Mouse (Mus musculus) intestine, postnatal 0 days (tissue): ENCODE measurements around the gene Klhdc8a. TPM values are rescaled to one million over a fixed set of nuclear protein-coding genes. Genes with fewer than 3 reads are reported as not detected.

Source experiments
- ATAC-seq: fragments of 200-750 bp; cut with Nextera tagmentation; 2 replicates; pipeline ENCODE4 v1.8.0; 2017; ENCODE audit warnings: mild to moderate bottlenecking, moderate TSS enrichment, moderate library complexity
- H3K27ac ChIP-seq: fragments of 300-500 bp; sonication (generic); 2 replicates; pipeline ENCODE4 v1.5.1; 2014; ENCODE audit warnings: mild to moderate bottlenecking, low read depth, low read length, moderate library complexity
- H3K27me3 ChIP-seq: fragments of 300-500 bp; sonication (generic); replicated peaks from 2 replicates; pipeline ENCODE4 v1.6.1; 2014; ENCODE audit warnings: low read length, mixed read lengths; ENCODE audit not compliant: control insufficient read depth, insufficient read depth
- H3K36me3 ChIP-seq: fragments of 300-500 bp; sonication (generic); 2 replicates; pipeline ENCODE4 v1.6.1; 2014; ENCODE audit warnings: mild to moderate bottlenecking, moderate library complexity; ENCODE audit not compliant: control insufficient read depth, insufficient read depth
- H3K4me1 ChIP-seq: fragments of 300-500 bp; sonication (generic); replicated peaks from 2 replicates; pipeline ENCODE4 v1.6.1; 2014; ENCODE audit warnings: antibody characterized with exemption, low read length, mixed read lengths; ENCODE audit not compliant: control insufficient read depth, insufficient read depth
- H3K4me2 ChIP-seq: fragments of 300-500 bp; sonication (generic); replicated peaks from 2 replicates; pipeline ENCODE4 v1.6.1; 2014; ENCODE audit warnings: low read depth, mild to moderate bottlenecking, moderate library complexity
- H3K4me3 ChIP-seq: fragments of 300-500 bp; sonication (generic); 2 replicates; pipeline ENCODE4 v1.5.1; 2014; ENCODE audit warnings: low read depth, low read length
- H3K9ac ChIP-seq: fragments of 300-500 bp; sonication (generic); 2 replicates; pipeline ENCODE4 v1.6.1; 2014; ENCODE audit warnings: mild to moderate bottlenecking, low read depth, low read length
- H3K9me3 ChIP-seq: fragments of 300-500 bp; sonication (generic); 2 replicates; pipeline ENCODE4 v1.6.1; 2016; ENCODE audit warnings: mixed run types; ENCODE audit not compliant: control insufficient read depth
- CTCF ChIP-seq: sonication (generic); IDR thresholded peaks from 2 replicates; pipeline ENCODE4 v1.5.1; 2016; ENCODE audit warnings: low read depth, mild to moderate bottlenecking, control low read depth, antibody characterized with exemption, moderate library complexity
- WGBS: fragments of 180-500 bp; shearing (Covaris S2); extraction: QIAGEN DNeasy Blood & Tissue Kit; methylation state at CpG from one replicate; pipeline ENCODE4 v1.1.7; 2014; 5-methylcytosine and 5-hydroxymethylcytosine counted together
- polyA plus RNA-seq: library from polyadenylated mRNA; unstranded; fragments of >200 nt; fragmentation: Nextera tagmentation; extraction: Ambion mirVana; gene quantifications from 2 replicates; pipeline ENCODE4 v1.2.1, GENCODE M21; 2015

Klhdc8a gene
- polyA plus RNA-seq, 1 experiment from 2014 or later = 0.51 TPM

DNA sequence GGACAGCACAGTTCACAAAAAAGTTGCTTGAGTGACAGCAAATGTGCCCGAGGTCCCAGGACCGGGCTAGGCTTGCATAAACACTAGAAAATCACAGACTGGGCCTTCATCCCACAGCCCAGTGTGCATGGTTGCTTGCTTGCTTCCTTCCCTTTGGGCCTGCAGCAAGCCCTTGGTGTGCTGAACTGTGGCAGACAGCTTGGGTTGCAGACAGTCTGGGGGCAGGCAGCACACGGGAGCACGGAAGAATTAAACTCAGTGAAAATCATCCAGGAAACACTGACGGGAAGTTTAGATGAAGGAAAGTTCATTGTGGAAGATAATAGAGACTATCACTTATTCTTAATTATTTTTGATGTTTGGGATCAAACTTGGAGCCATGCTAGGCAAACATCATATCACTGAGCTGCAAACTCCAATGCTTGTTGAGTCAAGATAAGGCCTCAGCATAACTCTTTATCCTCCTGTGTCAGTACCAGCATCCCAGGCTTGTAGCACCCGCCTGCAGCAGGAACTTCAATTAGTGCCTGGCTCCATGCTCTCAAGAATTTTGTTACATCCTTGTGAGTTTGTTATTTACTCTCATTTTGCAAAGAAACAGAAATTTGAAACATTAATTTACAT lies 35.9 kb downstream of the Klhdc8a start:
- Histone ChIP-seq H3K36me3 (peaks cover 29% of the 10 kb centered on the region), H3K4me1 (peaks cover 12% of the 10 kb centered on the region), H3K27me3 (no peaks in the 10 kb centered on the region), H3K9me3 (no peaks in the 10 kb centered on the region), H3K4me2 (no peak overlapping the region), H3K9ac (no peak overlapping the region), H3K4me3 (no peak overlapping the region), H3K27ac (peak overlapping the region; percentile 50; the same call in 1 of the 2 replicates)
- TF ChIP-seq CTCF = no peak
- 37% methylated on average over 6 of the region's 6 CpGs for WGBS
- ATAC-seq = 0 out of 2 replicates have a peak, but pooled peaks have one; percentile 12

- ATAC-seq = no peak
- Histone ChIP-seq H3K4me3 (no peak overlapping the region), H3K27me3 (no peaks in the 10 kb centered on the region), H3K36me3 (peaks cover 22% of the 10 kb centered on the region), H3K9ac (no peak overlapping the region), H3K27ac (peak overlapping the region; percentile 24), H3K4me2 (no peak overlapping the region), H3K9me3 (no peaks in the 10 kb centered on the region), H3K4me1 (peaks cover 12% of the 10 kb centered on the region)
- TF ChIP-seq CTCF = no peak
- 57% methylated on average over 12 of the region's 12 CpGs for WGBS
Measured at GRCm38 (mm10) chr1:132335378-132335965, 37.0 kb downstream of the Klhdc8a start.

DNA sequence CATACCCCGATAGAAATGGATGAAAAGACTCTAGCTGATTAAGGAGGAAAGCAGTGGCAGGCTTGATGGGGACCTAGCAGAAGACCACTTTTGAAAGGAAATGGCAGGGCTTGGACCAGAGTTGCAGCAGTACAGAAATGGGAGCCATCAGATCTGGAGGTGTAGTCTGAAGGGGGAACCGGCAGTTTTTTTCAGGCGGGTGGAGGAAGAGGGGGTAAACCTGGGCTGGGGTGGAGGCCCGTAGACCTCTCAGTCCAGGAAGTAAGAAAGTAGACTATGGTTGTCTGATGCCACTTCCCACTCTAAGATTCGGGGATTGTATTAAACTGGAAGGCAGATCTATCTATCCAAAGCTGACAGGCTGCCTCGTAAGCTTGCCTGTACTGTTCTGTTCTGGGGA lies 38.5 kb downstream of the Klhdc8a start:
- H3K27ac ChIP-seq = no peak overlapping the region
- no peak for ATAC-seq
- TF ChIP-seq CTCF = no peak
- no peaks in the 10 kb centered on the region for H3K9me3 ChIP-seq
- H3K36me3 ChIP-seq = peaks cover 7% of the 10 kb centered on the region
- H3K27me3 ChIP-seq = no peaks in the 10 kb centered on the region
- WGBS = 66% methylated on average over 6 of the region's 6 CpGs
- no peak overlapping the region for H3K9ac ChIP-seq
- H3K4me3 ChIP-seq = no peak overlapping the region
- H3K4me1 ChIP-seq = peaks cover 12% of the 10 kb centered on the region
- no peak overlapping the region for H3K4me2 ChIP-seq

DNA sequence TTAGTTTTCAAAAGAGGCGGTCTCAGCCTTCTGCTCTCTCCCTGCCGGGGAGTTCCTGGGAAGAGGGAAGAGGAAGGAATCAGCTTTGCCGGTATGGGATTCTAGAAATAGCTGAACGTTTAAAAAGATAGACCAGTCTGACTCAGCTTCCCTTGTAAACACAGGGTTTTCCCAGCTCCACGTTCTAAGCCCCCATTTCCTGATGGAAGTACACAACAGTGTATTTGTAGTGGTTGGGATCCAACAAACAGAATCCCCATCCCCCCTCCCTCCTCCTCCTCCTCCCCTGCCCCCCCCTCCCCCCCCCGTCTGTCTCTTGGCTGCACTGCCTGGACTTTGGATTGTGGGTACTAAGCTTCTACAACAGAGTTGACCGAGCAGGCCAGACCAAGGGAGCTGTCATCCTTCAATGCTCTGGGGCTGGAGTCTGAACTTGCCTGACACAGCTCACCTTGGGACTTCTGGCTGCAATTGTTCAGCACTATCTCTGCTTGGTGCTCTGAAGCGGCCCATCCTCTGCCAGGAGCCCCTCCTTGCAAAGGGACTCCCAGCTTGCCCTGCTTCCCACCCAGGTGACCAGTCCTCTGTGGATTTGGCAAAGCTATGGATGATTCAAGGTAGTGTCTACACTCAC lies 39.7 kb downstream of the Klhdc8a start:
- 25% methylated on average over 8 of the region's 8 CpGs for WGBS
- no peaks in the 10 kb centered on the region for H3K9me3 ChIP-seq
- 0 out of 2 replicates have a peak, but pooled peaks have one; percentile 30 for ATAC-seq
- no peaks in the 10 kb centered on the region for H3K36me3 ChIP-seq
- no peak overlapping the region; the same call in 1 of the 2 replicates for H3K27ac ChIP-seq
- H3K4me1 ChIP-seq = peaks cover 12% of the 10 kb centered on the region
- no peak overlapping the region for H3K4me3 ChIP-seq
- H3K9ac ChIP-seq = no peak overlapping the region
- H3K4me2 ChIP-seq = no peak overlapping the region
- no peaks in the 10 kb centered on the region for H3K27me3 ChIP-seq
- no peak for TF ChIP-seq CTCF

DNA sequence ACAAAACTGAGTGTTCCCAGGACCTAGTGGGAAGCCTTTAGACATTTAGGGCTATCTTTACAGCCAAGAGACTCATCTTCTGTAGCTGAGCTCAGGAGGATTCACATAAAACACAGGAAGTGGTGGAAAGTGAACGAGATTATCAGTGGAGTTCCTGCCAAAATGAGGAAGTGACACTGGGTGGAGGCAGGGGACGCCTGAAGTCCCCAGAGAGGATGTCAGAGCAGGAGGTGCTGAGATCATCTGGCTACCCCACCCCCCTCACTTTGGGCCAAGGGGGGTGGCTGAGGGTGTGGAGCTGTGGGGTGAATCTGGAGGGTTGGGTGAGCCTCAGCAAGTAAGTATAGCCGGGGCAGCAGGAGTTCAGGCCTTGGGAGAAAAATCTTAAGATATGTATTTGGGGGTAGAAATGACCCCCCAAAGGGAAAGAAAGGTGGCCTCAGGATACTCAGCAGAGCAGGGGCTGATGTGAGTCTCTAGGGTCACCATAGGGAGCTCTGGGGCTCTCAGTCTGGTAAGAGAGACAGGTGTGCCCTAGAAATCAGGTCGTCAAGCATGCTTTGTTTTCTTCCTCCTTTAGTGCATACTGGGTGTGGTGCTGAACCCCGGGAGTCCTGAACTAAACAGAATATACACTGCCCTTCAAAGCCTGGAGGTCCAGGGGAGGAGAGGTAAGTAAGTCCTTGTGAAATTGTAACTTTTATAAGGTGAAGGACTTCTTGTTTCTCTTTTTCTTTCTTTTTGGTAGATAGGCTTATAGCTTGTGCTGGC lies 43.5 kb downstream of the Klhdc8a start:
- Histone ChIP-seq H3K4me1 (0 out of 2 replicates have a peak, but pooled peaks cover 2% of the 10 kb centered on the region), H3K27ac (no peak overlapping the region), H3K36me3 (no peaks in the 10 kb centered on the region), H3K4me2 (no peak overlapping the region), H3K9ac (no peak overlapping the region), H3K9me3 (no peaks in the 10 kb centered on the region), H3K27me3 (no peaks in the 10 kb centered on the region), H3K4me3 (no peak overlapping the region)
- TF ChIP-seq CTCF = no peak
- WGBS = 30% methylated on average over 5 of the region's 5 CpGs
- ATAC-seq = no peak

DNA sequence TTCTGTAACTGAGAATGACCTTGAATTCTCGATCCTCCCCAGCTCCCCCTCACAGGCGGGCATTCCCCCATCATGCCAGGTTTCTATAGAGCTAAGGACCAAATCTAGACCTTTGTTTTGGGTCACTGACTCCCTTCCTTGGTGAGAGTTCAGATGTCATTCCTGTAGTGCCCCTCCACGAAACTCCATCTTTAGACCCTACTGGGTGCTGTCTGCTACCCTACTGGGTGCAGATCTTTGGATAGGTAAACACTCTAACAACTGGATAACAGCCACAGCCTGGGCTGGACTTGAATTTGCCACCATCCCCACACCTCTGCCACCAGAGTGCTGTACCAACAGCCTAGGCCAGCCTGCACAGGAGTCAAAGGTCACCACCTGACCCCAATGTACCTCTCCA lies 44.1 kb downstream of the Klhdc8a start:
- H3K9ac ChIP-seq = no peak overlapping the region
- H3K4me2 ChIP-seq = no peak overlapping the region
- H3K27me3 ChIP-seq = no peaks in the 10 kb centered on the region
- H3K4me3 ChIP-seq = no peak overlapping the region
- no peak overlapping the region for H3K27ac ChIP-seq
- no peaks in the 10 kb centered on the region for H3K36me3 ChIP-seq
- 0 out of 2 replicates have a peak, but pooled peaks cover under 1% of the 10 kb centered on the region for H3K4me1 ChIP-seq
- no peaks in the 10 kb centered on the region for H3K9me3 ChIP-seq
- no peak for ATAC-seq
- 69% methylated on average over 3 of the region's 3 CpGs for WGBS
- no peak for TF ChIP-seq CTCF
